Mouse (Mus musculus) ovary, postnatal 10 days (tissue): ENCODE results near the gene Tal1.

Source experiments
- DNase-seq: peaks from one replicate; pipeline ENCODE4 v3.0.0; 2022; ENCODE audit warnings: low spot score

Gene Tal1

GRCm38 (mm10) chr4:115056371-115056920 lies at the start of gene Tal1:
TSS of gene Tal1 (plus strand) at chr4:115056426.
- DNase-seq, result no peak

- DNase-seq, result no peak
Observed at GRCm38 (mm10) chr4:115014276-115014675, 42.0 kb upstream of the Tal1 start.

- DNase-seq, result no peak
Observed at GRCm38 (mm10) chr4:115019997-115020396, 36.2 kb upstream of the Tal1 start.

DNA sequence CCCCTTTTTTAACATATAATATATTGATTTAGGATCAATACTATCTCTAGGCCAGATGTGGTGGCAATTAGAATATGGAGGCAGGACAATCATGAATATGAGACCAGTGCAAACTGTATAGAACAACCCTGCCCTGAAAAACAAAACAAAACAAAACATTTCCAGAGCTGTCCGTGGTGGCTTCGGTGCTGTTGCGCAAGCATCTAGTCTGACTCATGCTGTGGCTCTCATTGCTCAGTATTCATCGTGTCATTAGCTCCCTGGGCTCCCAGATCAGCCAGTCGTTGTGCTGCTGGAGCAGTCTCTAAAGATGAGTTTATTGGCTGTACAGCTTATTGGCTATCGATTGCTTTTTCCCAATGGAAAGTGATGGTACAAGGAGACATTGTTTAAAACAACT lies 21.2 kb upstream of the Tal1 start:
- no peak for DNase-seq

DNA sequence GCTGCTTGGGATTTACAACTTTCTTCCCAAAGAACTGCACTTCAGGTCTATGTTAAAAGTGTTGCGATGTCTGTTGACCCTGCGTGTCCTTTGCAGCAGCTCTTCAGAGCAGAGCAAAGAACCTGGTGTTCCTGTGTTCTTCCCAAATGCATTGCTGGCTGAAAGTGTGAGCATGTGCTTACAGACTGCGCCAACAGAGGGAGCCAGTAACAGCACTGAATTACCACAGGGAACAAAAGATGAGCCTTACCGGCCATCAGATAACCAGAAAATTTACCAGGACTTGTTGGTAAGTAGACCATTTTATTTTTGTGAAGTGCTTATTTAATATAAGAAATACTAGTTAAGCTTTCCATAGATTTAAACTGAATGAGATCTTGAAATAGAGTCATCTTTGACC lies 18.0 kb upstream of the Tal1 start:
- DNase-seq, result no peak

- DNase-seq, result no peak
Observed at GRCm38 (mm10) chr4:115045621-115046020, 10.6 kb upstream of the Tal1 start.

DNA sequence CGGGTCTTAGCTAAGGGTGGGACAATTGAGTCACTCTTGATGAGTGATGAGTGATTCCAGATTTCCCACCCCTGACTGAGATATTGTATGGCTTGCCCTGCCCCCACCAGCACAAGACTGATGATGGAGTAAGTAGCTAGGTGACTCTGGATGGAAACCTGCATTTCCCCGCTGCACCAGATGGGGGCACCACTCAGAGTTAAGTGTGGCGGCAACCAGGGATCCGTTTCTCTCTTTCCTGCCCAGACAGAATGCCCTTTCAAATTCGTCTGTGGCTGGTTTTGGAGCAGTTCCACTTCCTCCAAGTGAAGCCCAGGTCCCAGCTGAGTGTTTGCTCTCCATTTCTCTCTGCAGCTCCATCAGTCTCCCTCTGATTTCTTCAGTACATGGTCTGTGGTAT lies 8.5 kb upstream of the Tal1 start:
- no peak for DNase-seq

- DNase-seq, result no peak
Observed at GRCm38 (mm10) chr4:115048190-115048589, 8.0 kb upstream of the Tal1 start.

GRCm38 (mm10) chr4:115051245-115051644 lies 5.0 kb upstream of the Tal1 start:
- DNase-seq, result no peak

DNA sequence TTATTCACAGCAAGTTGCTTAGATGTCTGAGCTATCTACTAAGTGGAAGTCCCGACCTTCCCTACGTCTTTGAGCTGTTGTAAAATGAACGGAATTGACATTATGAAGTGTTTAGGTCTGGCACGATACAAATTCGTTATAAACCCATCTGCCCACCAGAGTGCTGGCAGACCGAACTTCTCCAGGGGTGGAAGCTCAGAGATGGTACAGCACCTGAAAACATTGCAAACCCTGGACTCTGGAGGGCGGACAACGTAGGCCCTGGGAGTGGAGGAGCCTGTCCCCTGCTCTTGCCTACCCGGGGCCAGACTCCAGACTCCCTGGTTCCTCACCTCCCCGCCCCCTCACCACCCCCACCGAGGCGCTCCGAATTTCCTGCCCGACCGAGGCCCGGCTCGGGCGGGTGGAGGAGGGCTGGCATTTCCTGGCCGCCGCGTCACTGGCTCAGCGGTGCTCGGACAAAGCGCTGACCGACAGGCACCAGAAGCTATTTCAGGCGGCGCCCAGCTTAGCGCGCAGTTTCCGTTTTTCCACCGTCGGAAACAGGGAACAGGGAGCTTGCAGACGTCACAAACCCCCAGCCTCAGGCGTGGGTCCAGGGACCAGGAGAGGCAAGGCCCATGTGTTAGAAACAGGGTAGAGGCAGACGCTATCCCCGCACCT lies 3.8 kb upstream of the Tal1 start:
- no peak for DNase-seq

DNA sequence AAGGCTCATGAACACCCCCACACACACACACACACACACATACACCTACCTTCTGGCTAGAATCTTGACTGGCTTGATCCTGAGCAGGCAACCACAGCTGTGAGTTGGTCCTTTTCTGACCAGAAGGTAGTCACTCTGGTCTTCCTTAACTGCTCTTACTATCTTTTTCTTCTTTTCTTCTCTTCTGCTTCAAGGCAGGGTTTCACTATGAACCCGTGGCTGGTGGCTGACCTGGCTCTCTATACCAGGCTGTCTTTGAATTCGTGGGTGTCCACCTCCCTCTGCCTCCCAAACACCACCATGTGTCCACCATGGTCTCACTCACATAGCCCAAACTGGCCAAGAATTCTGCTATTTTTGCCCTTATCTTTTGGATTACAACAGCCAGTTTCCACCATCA lies 1.2 kb upstream of the Tal1 start:
- DNase-seq, result no peak

DNA sequence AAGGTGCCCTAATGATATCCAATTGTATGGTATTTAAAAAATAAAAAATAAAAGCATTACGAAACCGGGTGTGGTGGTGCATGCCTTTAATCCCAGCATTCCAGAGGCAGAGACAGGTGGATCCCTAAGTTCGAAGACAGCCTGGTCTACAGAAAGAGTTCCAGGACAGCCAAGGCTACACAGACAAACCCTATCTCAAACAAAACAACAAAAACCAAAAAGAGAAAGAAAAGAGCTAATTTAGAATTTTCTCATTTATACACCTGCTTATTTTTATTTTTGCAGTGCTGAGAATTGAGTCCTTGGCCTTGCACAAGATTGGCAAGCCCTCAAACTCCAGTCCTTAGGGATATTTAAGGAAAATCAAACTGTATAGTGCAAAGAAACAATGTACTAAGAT lies 535 bp upstream of the Tal1 start:
- no peak for DNase-seq

- peak; percentile 25 for DNase-seq
Observed at GRCm38 (mm10) chr4:115056921-115057673, 871 bp downstream of the Tal1 start.

- DNase-seq, result no peak
Observed at GRCm38 (mm10) chr4:115057674-115058316, 1.6 kb downstream of the Tal1 start.

- DNase-seq, result no peak
Observed at GRCm38 (mm10) chr4:115058317-115058761, 2.1 kb downstream of the Tal1 start.

DNA sequence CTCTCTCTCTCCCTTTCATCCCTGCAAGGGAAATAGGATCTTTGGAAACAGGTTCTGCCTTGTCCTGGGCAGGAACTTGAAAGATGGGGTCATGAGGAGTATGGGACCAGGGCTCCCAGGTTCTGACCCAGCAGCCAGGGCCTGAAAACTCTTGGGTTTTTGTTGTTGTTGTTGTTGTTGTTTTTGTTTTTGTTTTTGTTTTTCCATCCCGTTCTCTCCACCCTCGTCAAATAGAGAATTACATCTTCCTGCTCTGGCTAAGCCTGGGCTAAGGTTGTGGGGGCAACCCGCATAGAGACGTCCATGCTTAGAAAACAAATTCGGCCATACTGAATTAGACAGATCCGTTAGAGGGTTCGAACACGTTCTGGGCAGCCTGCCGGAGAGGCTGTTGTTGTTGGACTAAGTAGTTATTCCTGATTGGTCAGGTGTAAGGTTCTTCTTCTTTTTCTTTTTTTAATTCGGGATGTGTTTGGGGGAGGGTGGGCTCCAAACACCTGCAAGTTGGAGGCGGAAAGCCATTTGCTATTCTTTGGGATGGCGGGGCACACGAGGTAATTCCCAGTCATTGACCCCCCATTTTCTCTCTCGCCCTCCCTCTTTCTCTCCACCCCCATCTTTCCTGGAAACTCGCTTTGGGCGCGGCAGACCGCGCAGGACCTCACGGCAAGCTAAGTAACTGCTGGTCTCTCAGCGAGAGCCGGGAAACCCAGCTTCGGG lies 2.8 kb downstream of the Tal1 start:
- DNase-seq, result no peak

DNA sequence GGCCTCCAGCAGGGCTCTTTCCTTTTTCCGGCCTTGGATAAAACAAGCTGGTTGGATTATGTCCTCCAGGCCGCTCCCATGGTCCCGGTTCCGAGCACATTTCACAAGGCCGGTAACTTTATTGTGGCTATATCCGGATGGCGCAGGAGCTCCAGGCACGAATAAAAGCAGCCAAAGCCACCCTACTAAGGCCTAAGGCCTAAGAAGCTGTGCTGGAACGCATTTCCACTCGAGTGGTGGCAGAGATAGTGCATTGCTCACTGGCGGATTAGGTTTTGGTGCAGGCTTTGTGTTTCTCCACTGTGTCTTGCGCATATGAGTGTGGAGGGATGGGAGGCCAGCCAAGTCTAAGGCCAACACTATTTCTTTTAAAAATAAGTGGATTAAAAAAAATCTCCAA lies 3.6 kb downstream of the Tal1 start:
- DNase-seq, result no peak

DNA sequence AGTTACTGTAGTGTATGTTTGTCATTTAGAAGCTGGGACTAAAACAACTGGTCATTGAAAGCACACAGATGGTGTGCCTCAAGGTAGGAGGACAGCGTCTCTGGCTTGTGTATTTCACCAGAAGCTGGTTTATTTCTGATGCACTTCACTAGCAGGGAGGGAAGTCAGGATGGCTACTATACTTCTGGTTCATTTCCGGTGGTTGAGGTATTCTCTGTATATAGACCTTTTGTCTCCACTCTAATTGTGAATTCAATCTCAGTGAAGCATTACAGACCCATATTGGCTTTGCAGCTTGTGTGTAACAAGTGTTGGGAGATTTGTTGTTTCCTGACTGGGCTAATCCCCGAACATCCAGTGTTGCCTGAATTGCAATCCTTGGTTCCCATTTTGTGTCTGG lies 4.5 kb downstream of the Tal1 start:
- DNase-seq, result no peak

DNA sequence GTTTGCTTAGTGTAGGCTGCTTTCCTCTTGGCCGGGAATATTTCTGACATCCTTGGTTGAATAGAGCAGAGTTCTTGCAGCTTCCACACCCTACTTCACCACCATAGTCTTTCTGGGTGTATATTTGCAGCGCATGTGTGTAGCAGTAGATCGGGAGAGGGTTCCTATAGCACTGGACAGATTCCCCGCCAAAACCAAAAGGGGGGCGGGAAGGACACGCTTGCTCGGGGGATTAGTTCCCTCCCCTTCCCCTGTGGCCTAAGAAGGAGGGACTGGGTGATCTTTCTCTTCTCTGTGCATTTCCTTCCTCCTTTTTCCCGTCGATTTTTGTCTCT lies 6.3 kb downstream of the Tal1 start:
- DNase-seq, result no peak

DNA sequence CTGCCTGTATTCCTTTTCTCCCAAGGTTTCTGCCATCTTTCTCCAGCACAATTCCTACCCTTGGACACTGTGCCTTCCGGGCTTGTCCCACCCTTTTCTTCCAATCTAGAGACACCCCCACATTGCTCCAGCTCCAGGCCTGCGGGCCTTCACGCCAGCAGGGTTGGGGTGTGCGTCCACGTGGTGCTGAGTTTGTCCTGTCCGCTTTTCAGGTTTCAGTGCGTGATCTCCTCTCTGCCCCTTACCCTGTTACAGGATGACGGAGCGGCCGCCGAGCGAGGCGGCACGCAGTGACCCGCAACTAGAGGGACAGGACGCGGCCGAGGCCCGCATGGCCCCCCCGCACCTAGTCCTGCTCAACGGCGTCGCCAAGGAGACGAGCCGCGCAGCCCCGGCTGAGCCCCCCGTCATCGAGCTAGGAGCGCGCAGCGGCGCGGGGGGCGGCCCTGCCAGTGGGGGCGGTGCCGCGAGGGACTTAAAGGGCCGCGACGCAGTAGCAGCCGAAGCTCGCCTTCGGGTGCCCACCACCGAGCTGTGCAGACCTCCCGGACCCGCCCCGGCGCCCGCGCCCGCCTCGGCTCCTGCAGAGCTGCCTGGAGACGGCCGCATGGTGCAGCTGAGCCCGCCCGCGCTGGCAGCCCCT lies 6.8 kb downstream of the Tal1 start:
- no peak for DNase-seq

- no peak for DNase-seq
Observed at GRCm38 (mm10) chr4:115063518-115064239, 7.5 kb downstream of the Tal1 start.
